Mouse (Mus musculus) limb, embryonic 11.5 days (tissue): ENCODE measurements around the gene Pik3r5. TPM values are rescaled to one million over a fixed set of nuclear protein-coding genes. Genes with fewer than 3 reads are reported as not detected.

Experiments used
- ATAC-seq: fragments of 200-750 bp; cut with Nextera tagmentation; 2 replicates; pipeline ENCODE4 v1.8.0; 2017; ENCODE audit warnings: low read depth; ENCODE audit not compliant: insufficient number of reproducible peaks, low FRiP score, low TSS enrichment
- DNase-seq: peaks from one replicate; pipeline ENCODE4 v3.0.0-alpha.2; 2015; ENCODE audit warnings: low spot score
- H3K27ac ChIP-seq: fragments of 300-500 bp; sonication (generic); replicated peaks from 2 replicates; pipeline ENCODE4 v1.5.1; 2014; ENCODE audit warnings: low read depth, mild to moderate bottlenecking, low read length
- H3K27me3 ChIP-seq: fragments of 300-500 bp; sonication (generic); 2 replicates; pipeline ENCODE4 v1.6.1; 2014; ENCODE audit warnings: mild to moderate bottlenecking, low read length, mixed read lengths; ENCODE audit not compliant: control insufficient read depth, insufficient read depth
- H3K36me3 ChIP-seq: fragments of 300-500 bp; sonication (generic); 2 replicates; pipeline ENCODE4 v1.6.1; 2014; ENCODE audit warnings: mild to moderate bottlenecking, low read length, moderate library complexity, mixed read lengths; ENCODE audit not compliant: control insufficient read depth, insufficient read depth
- H3K4me1 ChIP-seq: fragments of 300-500 bp; sonication (generic); 2 replicates; pipeline ENCODE4 v1.6.1; 2014; ENCODE audit warnings: low read length, mixed read lengths; ENCODE audit not compliant: control insufficient read depth, insufficient read depth
- H3K4me2 ChIP-seq: fragments of 300-500 bp; sonication (generic); 2 replicates; pipeline ENCODE4 v1.6.1; 2014; ENCODE audit warnings: low read depth, mild to moderate bottlenecking, moderate library complexity; ENCODE audit not compliant: severe bottlenecking
- H3K4me3 ChIP-seq: fragments of 300-500 bp; sonication (generic); 2 replicates; pipeline ENCODE4 v1.5.1; 2014; ENCODE audit warnings: low read depth, low read length
- H3K9ac ChIP-seq: fragments of 300-500 bp; sonication (generic); 2 replicates; pipeline ENCODE4 v1.6.1; 2014; ENCODE audit warnings: mild to moderate bottlenecking, low read length
- H3K9me3 ChIP-seq: fragments of 300-500 bp; sonication (generic); 2 replicates; pipeline ENCODE4 v1.6.1; 2016; ENCODE audit warnings: low read length; ENCODE audit not compliant: control insufficient read depth
- WGBS: fragments of 180-500 bp; shearing (Covaris S2); extraction: QIAGEN DNeasy Blood & Tissue Kit; methylation state at CpG from one replicate; pipeline ENCODE4 v1.1.7; 2014; 5-methylcytosine and 5-hydroxymethylcytosine counted together
- polyA plus RNA-seq: library from polyadenylated mRNA; unstranded; fragments of >200 nt; fragmentation: Nextera tagmentation; extraction: Ambion mirVana; gene quantifications from 2 replicates; pipeline ENCODE4 v1.2.1, GENCODE M21; 2014

Gene Pik3r5
- polyA plus RNA-seq, 1 experiment from 2014 or later: 1.2 TPM

DNA sequence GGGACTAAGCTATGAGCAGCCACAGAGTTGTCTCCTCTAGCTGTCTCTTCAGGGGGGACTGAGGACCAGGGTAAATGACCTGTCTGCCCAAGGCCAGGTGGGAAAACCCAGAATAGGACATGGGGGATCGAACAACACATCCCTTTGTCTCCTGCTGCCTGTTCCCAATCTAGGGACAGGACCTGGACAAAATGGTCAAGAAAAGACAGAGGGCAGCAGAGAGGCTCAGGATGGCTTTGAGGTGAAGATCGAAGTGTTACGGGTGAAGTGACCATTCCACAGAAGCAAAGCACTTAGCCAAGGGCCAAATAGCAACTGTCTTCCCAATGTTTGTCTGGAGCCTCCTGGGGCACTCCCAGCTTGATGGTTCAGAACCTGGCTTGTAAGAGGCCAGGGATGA is 54.2 kb downstream of the Pik3r5 start:
- ATAC-seq (no peak), DNase-seq (no peak)
- H3K4me3 ChIP-seq: no peak overlapping the region
- no peak overlapping the region for H3K9ac ChIP-seq
- no peaks in the 10 kb centered on the region for H3K4me1 ChIP-seq
- no peaks in the 10 kb centered on the region for H3K27me3 ChIP-seq
- no peaks in the 10 kb centered on the region for H3K9me3 ChIP-seq
- no peaks in the 10 kb centered on the region for H3K36me3 ChIP-seq
- no peak overlapping the region for H3K27ac ChIP-seq
- no peak overlapping the region for H3K4me2 ChIP-seq
- 87% methylated on average over 3 of the region's 3 CpGs for WGBS

GRCm38 (mm10) chr11:68487720-68488119 is 55.8 kb downstream of the Pik3r5 start:
- Histone ChIP-seq H3K4me2 (no peak overlapping the region), H3K4me1 (no peaks in the 10 kb centered on the region), H3K9ac (no peak overlapping the region), H3K27ac (no peak overlapping the region), H3K36me3 (no peaks in the 10 kb centered on the region), H3K27me3 (no peaks in the 10 kb centered on the region), H3K4me3 (no peak overlapping the region), H3K9me3 (no peaks in the 10 kb centered on the region)
- no peak for ATAC-seq
- no peak for DNase-seq
- WGBS: 92% methylated on average over 10 of the region's 10 CpGs

- Histone ChIP-seq H3K36me3 (no peaks in the 10 kb centered on the region), H3K27me3 (no peaks in the 10 kb centered on the region), H3K4me1 (no peaks in the 10 kb centered on the region), H3K4me2 (no peak overlapping the region), H3K9me3 (no peaks in the 10 kb centered on the region), H3K9ac (no peak overlapping the region), H3K4me3 (no peak overlapping the region), H3K27ac (no peak overlapping the region)
- DNase-seq (no peak), ATAC-seq (no peak)
- WGBS: 75% methylated on average over 6 of the region's 6 CpGs
Measured at GRCm38 (mm10) chr11:68488256-68488824, 56.4 kb downstream of the Pik3r5 start.

DNA sequence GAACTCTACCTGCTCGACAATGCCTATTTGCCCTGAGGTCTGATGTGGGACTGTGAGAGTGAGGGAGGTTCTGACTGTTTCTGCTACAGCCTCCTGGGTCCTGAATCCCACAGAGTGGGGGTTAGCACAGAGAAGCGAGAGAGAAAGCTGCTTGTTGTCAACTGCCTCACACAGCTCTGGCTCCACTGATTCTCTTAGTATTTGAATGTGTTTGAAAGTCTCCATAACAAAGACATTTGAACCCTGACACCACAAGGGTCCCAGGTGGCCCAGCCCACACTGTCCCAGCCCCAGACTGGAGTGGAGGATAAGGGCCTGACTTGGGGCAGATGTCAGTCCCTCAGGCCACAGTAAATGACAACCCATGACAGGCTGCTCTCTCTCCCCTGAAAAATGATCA is 57.3 kb downstream of the Pik3r5 start:
- H3K9ac ChIP-seq: no peak overlapping the region
- 38% methylated on average over 2 of the region's 2 CpGs for WGBS

DNA sequence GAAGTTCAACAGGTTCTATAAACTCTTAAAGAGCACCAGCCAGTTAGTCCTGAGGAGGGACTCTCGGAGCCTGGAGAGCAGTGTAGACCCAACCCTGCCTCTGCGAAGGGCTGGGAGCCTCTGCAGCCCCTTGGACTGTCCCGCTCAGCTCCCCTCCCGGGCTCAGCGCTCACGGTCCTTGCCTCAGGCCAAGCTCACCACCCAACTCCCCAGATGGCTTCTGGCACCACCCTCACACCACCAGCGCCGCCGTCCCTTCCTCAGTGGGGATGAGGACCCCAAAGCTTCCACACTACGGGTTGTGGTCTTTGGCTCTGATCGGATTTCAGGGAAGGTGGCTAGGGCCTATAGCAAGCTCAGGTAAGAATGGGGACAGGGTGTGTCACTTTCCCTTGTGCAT is 60.7 kb downstream of the Pik3r5 start:
- 83% methylated on average over 11 of the region's 11 CpGs for WGBS
- Histone ChIP-seq H3K4me1 (no peaks in the 10 kb centered on the region), H3K27ac (no peak overlapping the region)

More for the DNA sequence above, 57.3 kb downstream of the Pik3r5 start:
- no peaks in the 10 kb centered on the region for H3K27me3 ChIP-seq
- DNase-seq (no peak), ATAC-seq (no peak)
- no peaks in the 10 kb centered on the region for H3K36me3 ChIP-seq
- H3K27ac ChIP-seq: no peak overlapping the region
- no peak overlapping the region for H3K4me3 ChIP-seq
- no peak overlapping the region for H3K4me2 ChIP-seq
- no peaks in the 10 kb centered on the region for H3K4me1 ChIP-seq
- no peaks in the 10 kb centered on the region for H3K9me3 ChIP-seq

DNA sequence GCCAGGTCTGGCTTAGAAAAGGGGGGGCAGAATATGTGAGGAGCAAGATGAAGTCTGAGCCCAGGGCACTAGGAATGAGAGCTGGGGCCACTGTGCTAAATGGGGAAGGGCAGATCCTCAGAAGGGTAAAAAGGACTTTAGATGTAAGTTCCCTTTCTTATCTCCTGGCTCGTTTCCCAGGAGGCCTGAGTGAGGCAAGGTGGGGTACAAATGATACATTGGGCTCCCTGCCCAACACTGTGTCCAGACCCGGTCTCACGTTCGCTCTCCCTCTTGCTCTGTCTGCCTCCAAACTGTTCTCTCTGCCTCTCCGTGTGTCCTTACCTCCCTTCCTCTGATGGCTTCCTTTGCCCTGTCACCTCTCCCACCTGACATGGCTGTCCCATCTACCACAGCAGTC is 61.8 kb downstream of the Pik3r5 start:
- ATAC-seq: no peak
- no peaks in the 10 kb centered on the region for H3K9me3 ChIP-seq
- no peak overlapping the region for H3K27ac ChIP-seq

More for the DNA sequence above, 60.7 kb downstream of the Pik3r5 start:
- no peak overlapping the region for H3K4me3 ChIP-seq
- ATAC-seq (no peak), DNase-seq (no peak)
- H3K9ac ChIP-seq: no peak overlapping the region
- no peaks in the 10 kb centered on the region for H3K9me3 ChIP-seq
- no peaks in the 10 kb centered on the region for H3K36me3 ChIP-seq
- H3K27me3 ChIP-seq: no peaks in the 10 kb centered on the region
- no peak overlapping the region for H3K4me2 ChIP-seq

DNA sequence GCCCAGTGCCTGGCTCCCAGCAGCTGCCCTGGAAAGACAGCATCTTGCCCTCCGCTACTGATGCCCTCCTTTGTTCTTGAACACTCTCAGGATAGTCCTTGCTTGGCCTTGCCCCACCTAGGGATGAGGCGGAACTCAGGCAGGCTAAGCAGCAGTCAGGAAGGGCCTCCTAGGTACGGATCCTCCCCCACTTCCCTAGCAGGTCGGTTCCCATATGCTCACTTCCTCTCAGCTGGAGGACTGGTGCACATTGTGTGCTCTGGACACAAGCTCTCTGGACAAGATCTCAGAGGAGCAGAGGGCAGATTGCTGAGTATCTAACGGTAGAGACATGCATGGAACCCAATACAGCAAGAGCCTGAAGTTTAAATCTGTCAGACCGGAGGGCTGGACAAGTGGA is 65.2 kb downstream of the Pik3r5 start:
- ATAC-seq (no peak), DNase-seq (no peak)
- Histone ChIP-seq H3K27ac (no peak overlapping the region), H3K9ac (no peak overlapping the region), H3K4me3 (no peak overlapping the region), H3K4me1 (no peaks in the 10 kb centered on the region), H3K27me3 (no peaks in the 10 kb centered on the region), H3K4me2 (no peak overlapping the region), H3K36me3 (no peaks in the 10 kb centered on the region), H3K9me3 (no peaks in the 10 kb centered on the region)
- 75% methylated on average over 6 of the region's 6 CpGs for WGBS

More for the DNA sequence above, 61.8 kb downstream of the Pik3r5 start:
- H3K27me3 ChIP-seq: no peaks in the 10 kb centered on the region
- H3K4me2 ChIP-seq: no peak overlapping the region
- no peak overlapping the region for H3K4me3 ChIP-seq
- no peaks in the 10 kb centered on the region for H3K4me1 ChIP-seq
- DNase-seq: no peak
- H3K36me3 ChIP-seq: no peaks in the 10 kb centered on the region
- no peak overlapping the region for H3K9ac ChIP-seq
- WGBS: 81% methylated on average over 5 of the region's 5 CpGs

DNA sequence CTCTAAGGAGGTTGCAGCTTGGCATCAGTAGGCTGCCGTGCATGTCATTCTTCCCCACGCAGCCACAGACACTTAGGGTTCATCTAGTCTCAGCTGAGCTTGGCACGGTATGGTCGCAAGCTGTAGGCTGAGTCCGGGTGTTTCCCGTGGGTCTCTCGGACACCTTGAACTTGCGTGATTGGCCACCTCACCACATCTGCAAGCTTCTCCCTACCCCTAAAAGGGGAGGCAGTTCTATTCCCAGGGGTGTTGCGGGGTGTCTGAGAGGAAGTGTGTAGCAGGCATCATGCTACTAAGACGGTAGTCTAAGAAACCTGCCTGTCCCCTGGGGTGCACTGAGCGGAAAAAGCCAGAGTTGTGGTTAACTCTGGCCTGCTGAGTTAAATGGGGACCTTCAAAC is 66.6 kb downstream of the Pik3r5 start:
- H3K27me3 ChIP-seq: no peaks in the 10 kb centered on the region
- 92% methylated on average over 11 of the region's 11 CpGs for WGBS

More for the DNA sequence above, 66.6 kb downstream of the Pik3r5 start:
- Histone ChIP-seq H3K4me3 (no peak overlapping the region), H3K9ac (no peak overlapping the region), H3K27ac (no peak overlapping the region), H3K36me3 (no peaks in the 10 kb centered on the region), H3K4me2 (no peak overlapping the region), H3K9me3 (no peaks in the 10 kb centered on the region), H3K4me1 (no peaks in the 10 kb centered on the region)
- ATAC-seq: no peak
- DNase-seq: no peak
